ENCODE assay signal across 21 mouse cellular contexts in genomic region chr1:34186033-34186432, GRCm38 (mm10).
A peak's percentile ranks its signal among the peaks of the same experiment; 100 is the strongest.
DNase-seq lines count a peak whose midpoint lies in the region; ATAC-seq lines count a peak whose summit lies in the region.
"Had no signal": no experiment of that assay in that cellular context is flagged by ENCODE, and none has a peak within 500 bp of the region (broad histone marks: within the 10 kb centered on the region; RNA-seq: fewer than 3 reads in every experiment).

No protein-coding gene starts in this region.

- ATAC-seq in hindbrain, embryonic 14.5 days (ENCODE audit: low FRiP score): no peak
- no peak for ATAC-seq in erythroid progenitor cell, adult 5-6 weeks (replicated peaks; ENCODE audit: low FRiP score, poor library complexity, severe bottlenecking)
- ATAC-seq: intestine, embryonic 15.5 days had no signal

- H3K4me1 ChIP-seq in hindbrain, embryonic 10.5 days (replicated peaks): peaks cover 34% of the 10 kb centered on the region
- no peaks in the 10 kb centered on the region for H3K4me1 ChIP-seq in hindbrain, embryonic 14.5 days (replicated peaks; ENCODE audit: control insufficient read depth, insufficient read depth, low read length)
- peaks cover 6% of the 10 kb centered on the region for H3K4me1 ChIP-seq in limb, embryonic 10.5 days
- H3K4me1 ChIP-seq: embryonic facial prominence, embryonic 15.5 days; heart, embryonic 10.5 days; intestine, embryonic 15.5 days had no signal

- H3K9me3 ChIP-seq in hindbrain, embryonic 10.5 days: no peaks in the 10 kb centered on the region
- H3K9me3 ChIP-seq in hindbrain, embryonic 14.5 days (ENCODE audit: control insufficient read depth, low read length): no peaks in the 10 kb centered on the region
- no peaks in the 10 kb centered on the region for H3K9me3 ChIP-seq in limb, embryonic 10.5 days (replicated peaks)
- H3K9me3 ChIP-seq: embryonic facial prominence, embryonic 15.5 days; forebrain, embryonic 12.5 days; heart, embryonic 10.5 days; hindbrain, embryonic 13.5 days; intestine, embryonic 15.5 days had no signal

- peaks cover 49% of the 10 kb centered on the region for H3K36me3 ChIP-seq in hindbrain, embryonic 10.5 days
- peaks cover 79% of the 10 kb centered on the region for H3K36me3 ChIP-seq in hindbrain, embryonic 14.5 days (replicated peaks; ENCODE audit: control insufficient read depth, insufficient read depth)
- 0 out of 2 replicates have a peak, but pooled peaks cover 6% of the 10 kb centered on the region for H3K36me3 ChIP-seq in limb, embryonic 10.5 days
- H3K36me3 ChIP-seq: intestine, embryonic 15.5 days had no signal

- H3K4me3 ChIP-seq in hindbrain, embryonic 10.5 days: no peak overlapping the region
- H3K4me3 ChIP-seq in hindbrain, embryonic 14.5 days (replicated peaks; ENCODE audit: low read length): no peak overlapping the region
- no peak overlapping the region for H3K4me3 ChIP-seq in limb, embryonic 10.5 days
- H3K4me3 ChIP-seq: embryonic facial prominence, embryonic 15.5 days; forebrain, embryonic 12.5 days; gastrocnemius, adult 2 months; heart, embryonic 10.5 days; hindbrain, embryonic 13.5 days; intestine, embryonic 15.5 days had no signal

- no peaks in the 10 kb centered on the region for H3K27me3 ChIP-seq in hindbrain, embryonic 10.5 days (ENCODE audit: insufficient read depth, poor library complexity, severe bottlenecking)
- no peaks in the 10 kb centered on the region for H3K27me3 ChIP-seq in hindbrain, embryonic 14.5 days (ENCODE audit: control insufficient read depth, insufficient read depth, low read length)
- no peaks in the 10 kb centered on the region for H3K27me3 ChIP-seq in limb, embryonic 10.5 days (ENCODE audit: low read depth, poor library complexity, severe bottlenecking)
- H3K27me3 ChIP-seq: CH12.LX; embryonic facial prominence, embryonic 15.5 days; forebrain, embryonic 12.5 days; hindbrain, embryonic 13.5 days; intestine, embryonic 15.5 days had no signal

- H3K9ac ChIP-seq in hindbrain, embryonic 14.5 days: no peak overlapping the region
- H3K9ac ChIP-seq: embryonic facial prominence, embryonic 15.5 days; forebrain, embryonic 12.5 days; hindbrain, embryonic 13.5 days; intestine, embryonic 15.5 days had no signal

- H3K4me2 ChIP-seq in hindbrain, embryonic 14.5 days (replicated peaks): no peak overlapping the region
- H3K4me2 ChIP-seq: embryonic facial prominence, embryonic 15.5 days; forebrain, embryonic 12.5 days; hindbrain, embryonic 13.5 days; intestine, embryonic 15.5 days had no signal

- peak; percentile 37 for DNase-seq in adrenal gland, adult 8-10 months
- DNase-seq in adrenal gland, postnatal 4 days (ENCODE audit: low spot score in 2 of 2): no peak
- no peak for DNase-seq in hindbrain, embryonic 10.5 days (ENCODE audit: low spot score)
- DNase-seq in hindbrain, embryonic 14.5 days (ENCODE audit: low spot score): no peak
- DNase-seq in adrenal gland, postnatal 36 days: peak; percentile 13 to 39
- DNase-seq in limb, embryonic 10.5 days (ENCODE audit: low spot score): no peak
- DNase-seq: cerebellum, adult 2 months; cerebellum, postnatal 14 days; embryo, embryonic 11 days; gastrocnemius, adult 2 months; gastrocnemius, postnatal 25 days; heart, postnatal 10 days; heart, postnatal 4 days; kidney, adult 18-20 months had no signal

- H3K27ac ChIP-seq in hindbrain, embryonic 10.5 days: 0 out of 2 replicates have a peak overlapping the region, but pooled peaks have one; percentile 16
- no peak overlapping the region for H3K27ac ChIP-seq in hindbrain, embryonic 14.5 days
- H3K27ac ChIP-seq in limb, embryonic 10.5 days: no peak overlapping the region
- H3K27ac ChIP-seq: embryonic facial prominence, embryonic 15.5 days; forebrain, embryonic 12.5 days; gastrocnemius, adult 2 months; heart, embryonic 10.5 days; hindbrain, embryonic 13.5 days; intestine, embryonic 15.5 days had no signal

- 94% methylated on average over 6 of the region's 6 CpGs for WGBS in hindbrain, embryonic 10.5 days
- 88% methylated on average over 6 of the region's 6 CpGs for WGBS in hindbrain, embryonic 14.5 days
- WGBS in limb, embryonic 10.5 days: 89% methylated on average over 6 of the region's 6 CpGs

Comparison
In these comparisons a context has a peak if more than half of its experiments do, and no peak if none do; other contexts are left out.
1. DNase-seq: peak in adrenal gland, adult 8-10 months (single experiment) and adrenal gland, postnatal 36 days (2 of 2); none in adrenal gland, postnatal 4 days (0 of 2), hindbrain, embryonic 10.5 days (single experiment), hindbrain, embryonic 14.5 days (single experiment) and limb, embryonic 10.5 days (single experiment).